Mouse (Mus musculus): ENCODE measurements around the gene Mrpl21. TPM values are rescaled to one million over a fixed set of nuclear protein-coding genes. Genes with fewer than 3 reads are reported as not detected.
A peak's percentile ranks its signal among the peaks of the same experiment; 100 is the strongest.

Mrpl21 gene
- total RNA-seq, 2 experiments from 2014 or later: 47.2 to 58.4 TPM

DNA sequence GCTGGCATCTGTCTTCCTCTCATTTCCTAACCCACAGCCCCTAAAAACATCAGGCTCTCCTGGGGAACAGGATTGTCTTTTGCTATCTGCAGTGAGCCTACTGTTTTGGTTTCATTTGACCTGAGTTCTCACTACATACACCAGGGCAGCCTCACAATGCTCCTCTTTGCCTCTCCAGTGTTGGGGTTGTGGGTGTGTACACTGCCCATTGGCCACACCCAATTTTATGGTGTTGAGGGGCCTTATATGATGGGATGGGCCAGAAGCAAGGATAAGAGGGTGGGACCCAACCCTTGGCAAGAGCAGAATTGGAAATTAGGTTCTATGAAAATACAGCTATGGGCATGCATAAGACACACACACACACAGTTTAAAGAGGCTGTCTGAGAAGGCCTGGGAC lies 14.3 kb downstream of the Mrpl21 start:
- no peak for DNase-seq (ENCODE audit: low spot score in 2 of 2)

- DNase-seq (ENCODE audit: low spot score in 2 of 2): no peak
Measured at GRCm38 (mm10) chr19:3297775-3298174, 15.1 kb downstream of the Mrpl21 start.

DNA sequence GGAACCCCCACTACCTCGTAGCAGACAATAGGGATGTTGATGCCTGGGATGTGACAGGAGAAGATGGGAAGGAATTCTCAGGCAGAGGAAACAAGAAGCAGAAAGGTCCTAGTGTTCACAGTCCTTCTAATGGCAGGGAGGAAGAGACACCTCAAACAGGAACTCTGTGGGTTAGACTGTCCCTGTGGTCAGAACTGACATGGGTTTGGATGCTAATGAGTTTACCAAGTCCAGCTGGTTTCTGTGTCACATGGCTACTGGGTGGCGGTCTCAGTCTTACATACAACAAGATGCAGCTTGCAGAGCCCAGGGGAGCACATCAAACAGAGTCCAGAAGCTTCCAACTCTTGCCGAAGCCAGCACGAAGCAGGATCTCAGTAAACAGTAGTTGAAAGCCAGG lies 21.3 kb downstream of the Mrpl21 start:
- DNase-seq (ENCODE audit: low spot score in 2 of 2): no peak

- no peak for DNase-seq (ENCODE audit: low spot score in 2 of 2)
Measured at GRCm38 (mm10) chr19:3307175-3307949, 24.7 kb downstream of the Mrpl21 start.

- no peak for DNase-seq (ENCODE audit: low spot score in 2 of 2)
Measured at GRCm38 (mm10) chr19:3319341-3319740, 36.6 kb downstream of the Mrpl21 start.

DNA sequence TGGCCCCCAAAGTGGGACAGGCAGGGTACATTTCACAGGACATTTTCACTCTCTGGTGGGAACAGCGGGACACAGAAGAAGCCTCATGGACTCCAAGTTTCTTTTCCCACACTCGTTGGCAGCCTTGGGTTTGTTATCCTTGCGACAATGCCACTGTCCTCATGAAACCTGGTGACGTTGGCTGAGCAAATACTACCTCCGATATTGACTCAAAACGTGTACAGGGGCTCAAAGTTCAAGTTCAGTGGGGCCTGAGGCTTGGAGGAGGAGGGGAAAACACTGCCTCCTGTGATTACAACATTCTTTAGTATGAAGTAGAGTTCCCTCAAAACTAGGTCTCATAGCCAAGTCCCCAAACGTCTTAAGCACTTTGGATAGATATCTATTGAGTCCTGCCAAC lies 37.4 kb downstream of the Mrpl21 start:
- no peak for DNase-seq (ENCODE audit: low spot score in 2 of 2)

GRCm38 (mm10) chr19:3320801-3321200 lies 38.1 kb downstream of the Mrpl21 start:
- DNase-seq (ENCODE audit: low spot score in 2 of 2): no peak

DNA sequence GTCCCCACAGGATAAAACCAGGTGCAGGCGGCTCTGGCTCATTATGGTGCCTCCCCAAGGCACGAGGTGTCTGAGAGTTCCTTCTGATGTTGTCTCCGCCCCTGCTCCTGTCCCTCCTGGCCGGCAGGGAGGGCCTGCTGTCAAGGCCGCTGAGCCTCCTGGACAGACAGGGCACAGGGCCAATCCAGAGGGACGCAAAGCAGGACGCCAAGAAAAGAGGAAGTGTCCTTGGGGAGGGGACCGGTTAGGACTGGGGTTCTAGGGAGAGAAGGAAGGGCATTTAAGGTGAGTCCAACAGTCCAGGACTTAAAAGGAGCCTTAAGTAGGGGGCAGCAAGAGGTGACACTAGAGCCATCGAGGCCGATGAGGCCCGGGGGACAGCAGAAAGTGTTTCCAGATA lies 38.9 kb downstream of the Mrpl21 start:
- no peak for DNase-seq (ENCODE audit: low spot score in 2 of 2)

DNA sequence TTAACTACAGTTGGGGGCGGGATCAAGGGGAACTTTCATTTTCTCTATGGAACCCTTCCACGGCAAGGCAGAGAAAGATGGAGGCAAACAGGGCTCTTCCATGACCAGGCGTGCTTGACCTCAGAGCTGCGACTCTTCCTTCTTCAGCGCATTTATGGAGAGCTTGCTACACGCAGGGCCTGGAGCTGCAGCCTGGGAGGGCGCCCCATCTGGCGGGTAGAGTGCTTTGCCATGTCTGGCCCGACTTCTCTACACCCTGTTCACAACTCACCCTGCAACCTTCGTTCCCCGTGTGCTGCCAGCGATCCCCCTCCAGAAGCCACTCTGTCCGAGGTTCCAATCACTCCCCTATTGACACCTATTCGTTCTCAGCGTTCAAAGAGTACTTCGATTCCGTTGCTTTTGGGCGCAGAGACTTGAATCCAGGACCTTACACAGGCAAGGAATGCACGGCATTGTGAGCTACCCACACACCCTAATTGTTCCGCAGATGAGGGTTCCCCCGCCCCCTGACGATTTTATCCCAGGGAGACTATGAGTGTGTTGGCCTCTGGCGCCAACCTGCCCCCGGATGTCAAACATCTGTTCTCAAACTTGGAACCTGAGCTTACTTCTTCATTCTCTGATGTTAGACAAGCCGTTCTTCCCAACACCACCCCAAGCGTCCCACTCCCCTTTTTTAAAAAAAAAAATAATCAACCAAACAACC lies 39.7 kb downstream of the Mrpl21 start, which contains the start of gene Cpt1a:
TSS of gene Cpt1a (plus strand) at position 74 of the 709 bp plus-strand sequence.
- no peak for DNase-seq (ENCODE audit: low spot score in 2 of 2)

GRCm38 (mm10) chr19:3323201-3323621 lies 40.5 kb downstream of the Mrpl21 start:
- peak in 1 of 2 experiments; percentile 54 for DNase-seq (ENCODE audit: low spot score in 2 of 2)

- DNase-seq (ENCODE audit: low spot score in 2 of 2): peak in 1 of 2 experiments; percentile 25
Measured at GRCm38 (mm10) chr19:3323753-3324270, 41.1 kb downstream of the Mrpl21 start.

DNA sequence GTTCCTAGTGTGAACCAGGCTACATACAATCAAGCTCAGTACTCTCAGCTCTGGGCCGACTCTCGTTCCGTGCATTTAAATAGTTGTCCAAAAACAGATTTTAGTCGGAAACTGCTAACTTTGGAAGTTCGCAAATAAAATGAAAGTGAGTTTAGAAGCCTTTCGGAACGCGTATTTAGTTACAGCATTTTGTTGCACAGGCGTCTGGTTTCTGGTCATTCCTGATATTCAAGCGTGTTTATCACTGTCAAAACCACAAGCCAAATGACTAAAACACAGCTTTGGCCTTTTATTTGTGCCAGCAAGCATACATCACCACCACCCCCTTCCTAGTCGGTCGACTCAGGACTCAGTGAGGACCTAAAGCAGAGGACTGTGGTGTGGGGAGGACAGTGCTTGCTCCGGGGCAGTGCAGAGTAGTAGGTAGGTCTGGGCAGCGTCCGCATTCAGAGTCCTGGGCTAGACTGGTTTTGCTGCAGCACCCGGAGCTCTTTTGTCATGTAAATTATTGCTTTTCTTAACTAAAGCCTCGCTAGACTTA lies 41.6 kb downstream of the Mrpl21 start:
- DNase-seq (ENCODE audit: low spot score in 2 of 2): peak in 1 of 2 experiments; percentile 12

DNA sequence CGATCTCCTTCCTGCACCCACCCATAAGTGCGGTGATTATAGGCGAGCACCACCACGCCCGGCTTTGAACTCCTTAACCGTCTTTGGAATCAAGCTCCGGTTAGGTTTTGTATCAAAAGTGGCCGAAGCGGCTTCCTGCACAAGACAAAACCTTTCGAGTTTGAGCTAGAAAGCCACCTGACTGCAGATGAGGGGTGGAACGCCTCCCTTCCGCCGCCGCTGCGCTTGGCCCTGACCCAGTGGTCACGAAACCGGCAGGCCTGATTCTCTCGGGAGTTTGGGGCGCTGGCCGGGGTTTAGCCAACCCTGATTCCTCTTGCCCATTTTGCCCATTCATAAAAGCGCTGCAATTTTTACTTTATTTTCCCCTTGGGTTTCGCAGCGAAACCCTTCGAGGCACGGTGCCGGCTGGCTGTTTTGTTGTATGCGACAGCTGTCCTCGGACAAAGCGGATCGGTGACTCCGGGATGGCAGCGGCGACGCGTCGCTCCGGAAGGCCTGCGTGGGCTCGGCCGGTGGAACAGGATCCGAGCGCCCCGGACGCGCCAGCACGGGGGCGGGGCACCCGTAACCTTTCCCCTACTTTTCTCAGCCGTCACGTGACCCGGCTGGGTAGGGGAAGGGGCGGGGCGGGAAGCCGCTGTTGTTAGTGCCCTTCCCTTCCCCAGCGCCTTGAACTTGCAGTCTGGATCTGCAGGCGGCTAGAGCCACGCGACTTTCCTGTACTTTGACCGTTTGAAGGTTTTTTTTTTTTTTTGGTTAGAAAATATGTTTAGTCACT lies 42.4 kb downstream of the Mrpl21 start:
- peak; percentile 42 to 64 for DNase-seq (ENCODE audit: low spot score in 2 of 2)

DNA sequence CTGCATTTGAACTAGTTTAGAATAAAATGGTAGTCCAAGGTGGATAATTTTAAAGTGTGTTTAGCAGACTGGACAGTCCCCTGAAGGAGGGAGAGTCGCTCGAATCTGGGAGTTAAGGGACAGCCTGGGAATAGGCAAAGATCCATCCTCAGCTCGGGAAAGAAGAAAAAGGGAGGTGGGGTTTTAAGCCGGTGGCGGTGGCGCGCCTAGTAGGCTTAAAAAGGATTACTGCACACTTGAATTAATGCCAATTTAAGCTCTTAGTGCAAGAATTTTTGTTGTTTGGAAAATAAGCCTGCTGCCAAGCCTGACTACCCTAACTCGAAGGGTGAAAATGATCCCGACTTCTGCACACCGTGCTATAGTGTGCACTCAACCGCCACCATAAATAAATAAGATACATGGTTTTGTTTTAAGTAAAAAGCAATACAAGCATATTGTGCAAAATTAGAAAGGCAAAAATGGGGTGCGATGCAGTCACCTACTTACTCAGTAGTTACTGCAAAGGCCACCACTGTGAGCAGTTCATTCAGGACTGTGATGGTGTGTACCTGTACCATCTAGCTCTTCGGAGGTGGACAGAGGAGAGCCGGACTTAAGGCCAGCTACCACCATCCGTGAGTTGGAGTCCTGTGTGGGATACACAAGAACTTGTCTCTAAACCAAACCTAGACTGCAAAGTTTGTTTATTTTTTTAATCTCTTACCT lies 43.2 kb downstream of the Mrpl21 start:
- DNase-seq (ENCODE audit: low spot score in 2 of 2): no peak

- DNase-seq (ENCODE audit: low spot score in 2 of 2): no peak
Measured at GRCm38 (mm10) chr19:3326479-3327047, 43.9 kb downstream of the Mrpl21 start.

DNA sequence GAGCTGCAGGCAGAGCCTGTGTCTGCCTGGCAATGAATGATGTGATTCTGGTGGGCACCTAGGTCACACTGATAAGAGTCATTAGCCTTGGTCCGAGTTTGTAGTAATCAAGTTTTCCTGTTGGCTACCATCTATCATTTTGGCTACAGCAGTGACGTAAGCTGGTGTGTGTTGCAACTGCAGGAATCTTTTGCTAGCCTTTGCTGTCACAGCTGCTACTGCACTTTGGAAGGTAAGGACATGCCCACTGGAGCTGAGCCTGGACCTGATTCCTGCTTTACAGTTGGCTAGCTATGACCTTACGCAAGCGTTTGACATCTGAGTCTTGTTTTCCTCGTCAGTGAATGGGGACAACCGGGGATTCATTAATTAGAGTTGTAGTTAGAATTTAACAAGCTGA lies 50.5 kb downstream of the Mrpl21 start:
- no peak for DNase-seq (ENCODE audit: low spot score in 2 of 2)

- DNase-seq (ENCODE audit: low spot score in 2 of 2): no peak
Measured at GRCm38 (mm10) chr19:3333694-3334515, 51.2 kb downstream of the Mrpl21 start.

- no peak for DNase-seq (ENCODE audit: low spot score in 2 of 2)
Measured at GRCm38 (mm10) chr19:3334550-3334949, 51.8 kb downstream of the Mrpl21 start.

GRCm38 (mm10) chr19:3335917-3336316 lies 53.2 kb downstream of the Mrpl21 start:
- no peak for DNase-seq (ENCODE audit: low spot score in 2 of 2)

Data from layer of hippocampus, adult 18-20 months (tissue).